17 mouse cellular contexts compared by ENCODE assay signal in the genomic region with DNA sequence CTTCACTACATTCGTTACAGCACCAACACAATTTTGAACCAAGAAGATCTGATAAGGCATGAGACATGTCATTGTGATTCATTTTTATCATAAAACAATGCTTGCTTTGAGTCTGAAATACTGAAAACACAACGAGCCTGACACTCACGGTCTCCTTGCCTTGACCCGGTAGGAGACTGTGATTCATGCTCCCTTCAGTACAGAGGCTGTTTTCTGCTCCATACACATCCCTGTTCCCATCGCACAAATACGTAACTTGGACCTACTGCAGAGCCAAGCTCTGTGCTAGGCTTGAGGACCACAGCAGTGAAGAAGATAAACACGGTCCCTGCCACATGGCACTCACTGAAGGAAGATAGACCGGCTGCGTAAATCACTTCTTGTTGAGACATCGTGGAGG.
DNase-seq lines count a peak whose midpoint lies in the region; ATAC-seq lines count a peak whose summit lies in the region.
"Had no signal": no experiment of that assay in that cellular context is flagged by ENCODE, and none has a peak within 500 bp of the region (broad histone marks: within the 10 kb centered on the region; RNA-seq: fewer than 3 reads in every experiment).

No protein-coding gene starts in this region.

- no peak overlapping the region for H3K4me3 ChIP-seq in liver, embryonic 11.5 days (ENCODE audit: low read depth, low read length)
- H3K4me3 ChIP-seq: embryonic facial prominence, embryonic 10.5 days; embryonic facial prominence, embryonic 12.5 days; forebrain, embryonic 13.5 days; forebrain, embryonic 15.5 days had no signal

- H3K9ac ChIP-seq in liver, embryonic 11.5 days (ENCODE audit: low read depth, low read length), result no peak overlapping the region
- H3K9ac ChIP-seq: embryonic facial prominence, embryonic 12.5 days; forebrain, embryonic 13.5 days; forebrain, embryonic 15.5 days; forebrain, postnatal 0 days had no signal

- no peak overlapping the region for H3K4me2 ChIP-seq in liver, embryonic 11.5 days
- H3K4me2 ChIP-seq: embryonic facial prominence, embryonic 12.5 days; forebrain, embryonic 13.5 days; forebrain, embryonic 15.5 days had no signal

- no peaks in the 10 kb centered on the region for H3K4me1 ChIP-seq in liver, embryonic 11.5 days (replicated peaks; ENCODE audit: control insufficient read depth, insufficient read depth, low read length)
- H3K4me1 ChIP-seq: embryonic facial prominence, embryonic 10.5 days; embryonic facial prominence, embryonic 12.5 days; forebrain, embryonic 13.5 days; forebrain, embryonic 15.5 days had no signal

- 86% methylated on average over 10 of the region's 10 CpGs for WGBS in liver, embryonic 11.5 days

- peak; percentile 63 for DNase-seq in adrenal gland, adult 2 months
- DNase-seq in adrenal gland, postnatal 4 days (ENCODE audit: low spot score in 2 of 2), result no peak
- DNase-seq in adrenal gland, adult 8-10 months, result peak; percentile 47
- DNase-seq in adrenal gland, postnatal 10 days, result peak; percentile 18
- DNase-seq in adrenal gland, postnatal 36 days, result peak; percentile 26 to 36
- DNase-seq in liver, embryonic 11.5 days (ENCODE audit: low spot score), result no peak
- no peak for DNase-seq in left cerebral cortex, postnatal 10 days (ENCODE audit: extremely low spot score in 1 of 2, low spot score in 2 of 2)
- DNase-seq: cerebellum, adult 11 months; cerebellum, adult 18-20 months; cerebellum, adult 8-10 months; cerebellum, adult 9-11 months; cerebellum, postnatal 25 days; forebrain, postnatal 0 days had no signal

- no peak for ATAC-seq in liver, embryonic 11.5 days (replicated peaks; ENCODE audit: low FRiP score)
- ATAC-seq: forebrain, embryonic 13.5 days; forebrain, embryonic 15.5 days; forebrain, postnatal 0 days had no signal

- no peak overlapping the region for H3K27ac ChIP-seq in liver, embryonic 11.5 days (ENCODE audit: low read depth, low read length)
- H3K27ac ChIP-seq: embryonic facial prominence, embryonic 10.5 days; embryonic facial prominence, embryonic 12.5 days; forebrain, embryonic 13.5 days; forebrain, embryonic 15.5 days had no signal

- H3K36me3 ChIP-seq in liver, embryonic 11.5 days (ENCODE audit: control insufficient read depth, insufficient read depth, low read length), result no peaks in the 10 kb centered on the region
- H3K36me3 ChIP-seq: embryonic facial prominence, embryonic 10.5 days; embryonic facial prominence, embryonic 12.5 days; forebrain, embryonic 15.5 days had no signal

- no peaks in the 10 kb centered on the region for H3K27me3 ChIP-seq in liver, embryonic 11.5 days (replicated peaks; ENCODE audit: control insufficient read depth, insufficient read depth, low read length)
- H3K27me3 ChIP-seq: embryonic facial prominence, embryonic 12.5 days; forebrain, embryonic 13.5 days; forebrain, embryonic 15.5 days had no signal

- no peaks in the 10 kb centered on the region for H3K9me3 ChIP-seq in liver, embryonic 11.5 days (ENCODE audit: control insufficient read depth, low read length)
- H3K9me3 ChIP-seq: embryonic facial prominence, embryonic 10.5 days; embryonic facial prominence, embryonic 12.5 days; forebrain, embryonic 13.5 days; forebrain, embryonic 15.5 days had no signal

- intact Hi-C loops in left cerebral cortex, postnatal 10 days (cut with DNase I), result no loop called here

Comparison
In these comparisons a context has a peak if more than half of its experiments do, and no peak if none do; other contexts are left out.
1. DNase-seq: peak in adrenal gland, adult 2 months (single experiment), adrenal gland, adult 8-10 months (single experiment), adrenal gland, postnatal 10 days (single experiment) and adrenal gland, postnatal 36 days (2 of 2); none in adrenal gland, postnatal 4 days (0 of 2), liver, embryonic 11.5 days (single experiment) and left cerebral cortex, postnatal 10 days (0 of 2).